Mouse (Mus musculus) erythroblast, adult 5-6 weeks (primary cell): Measurements from ENCODE around the gene Slc38a1. TPM values are rescaled to one million over a fixed set of nuclear protein-coding genes. Genes with fewer than 3 reads are reported as not detected.

Experiments
- total RNA-seq, 2 experiments: library from RNA; stranded (forward) in 1 of 2; stranded (reverse) in 1 of 2; fragments of 150-400 nt in 1 of 2; fragments of 200-764, 138-1000 nt in 1 of 2; gene quantifications; 2 replicates each; pipeline versions ENCODE4 v1.2.3 to v1.2.4; 2015 to 2017; ENCODE audit warnings: low replicate concordance in 2 of 2

Gene Slc38a1
- total RNA-seq, 2 experiments from 2014 or later, result 6.6 to 27.3 TPM

Other genes with a start within 250 kb of the Slc38a1 start
- gene Scaf11, start 182.1 kb downstream of the Slc38a1 start, total RNA-seq (2015; ENCODE audit: low replicate concordance), result 42.6 and 44.4 TPM in 2 replicates
- 59.1 and 82.2 TPM in 2 replicates for gene Scaf11, start 182.1 kb downstream of the Slc38a1 start, total RNA-seq (2017; ENCODE audit: low replicate concordance)
- 34.4 and 44.7 TPM in 2 replicates for gene Slc38a2, start 56.8 kb upstream of the Slc38a1 start, total RNA-seq (2015; ENCODE audit: low replicate concordance)
- gene Slc38a2, start 56.8 kb upstream of the Slc38a1 start, total RNA-seq (2017; ENCODE audit: low replicate concordance), result 22.3 and 29.1 TPM in 2 replicates